Mouse (Mus musculus): ENCODE measurements around the gene Fam118a. TPM values are rescaled to one million over a fixed set of nuclear protein-coding genes. Genes with fewer than 3 reads are reported as not detected.
"Not testable (repeated sequence)": the region's sequence is repeated elsewhere in the genome, so short reads cannot be mapped to it uniquely, and the experiment has no call there.

Gene Fam118a
- polyA plus RNA-seq, 1 experiment from 2014 or later: 30.6 TPM

- H3K4me3 ChIP-seq (replicated peaks; ENCODE audit: low read length): 0 out of 2 replicates have a peak overlapping the region, but pooled peaks have one; percentile 3
- no peaks in the 10 kb centered on the region for H3K9me3 ChIP-seq (replicated peaks; ENCODE audit: control insufficient read depth, low read length)
- peak overlapping the region; percentile 39 for H3K4me2 ChIP-seq (ENCODE audit: low read depth, low read length)
- H3K36me3 ChIP-seq (ENCODE audit: control insufficient read depth, insufficient read depth, low read length): no peaks in the 10 kb centered on the region
- WGBS: 16% methylated on average over 19 of the region's 19 CpGs
- peak overlapping the region; percentile 54 for H3K9ac ChIP-seq (ENCODE audit: low read length)
- ATAC-seq (ENCODE audit: insufficient read depth, low FRiP score): peak; percentile 61; the same call in 1 of the 2 replicates
- H3K27ac ChIP-seq (ENCODE audit: low read length): peak overlapping the region; percentile 89
- H3K27me3 ChIP-seq (ENCODE audit: control insufficient read depth, insufficient read depth, low read length): no peaks in the 10 kb centered on the region
- H3K4me1 ChIP-seq (ENCODE audit: control insufficient read depth, insufficient read depth, low read length): peaks cover 17% of the 10 kb centered on the region
Observed at GRCm38 (mm10) chr15:85011895-85012661, 16.7 kb upstream of the Fam118a start.

GRCm38 (mm10) chr15:85012662-85013054 is 16.1 kb upstream of the Fam118a start:
- 20% methylated on average over 2 of the region's 2 CpGs for WGBS
- Histone ChIP-seq H3K9me3 (replicated peaks; ENCODE audit: control insufficient read depth, low read length) (no peaks in the 10 kb centered on the region), H3K4me3 (replicated peaks; ENCODE audit: low read length) (0 out of 2 replicates have a peak overlapping the region, but pooled peaks have one; percentile 3), H3K4me1 (ENCODE audit: control insufficient read depth, insufficient read depth, low read length) (peaks cover 21% of the 10 kb centered on the region), H3K4me2 (ENCODE audit: low read depth, low read length) (peak overlapping the region; percentile 39), H3K9ac (ENCODE audit: low read length) (peak overlapping the region; percentile 54), H3K27ac (ENCODE audit: low read length) (peak overlapping the region; percentile 89), H3K27me3 (ENCODE audit: control insufficient read depth, insufficient read depth, low read length) (no peaks in the 10 kb centered on the region), H3K36me3 (ENCODE audit: control insufficient read depth, insufficient read depth, low read length) (no peaks in the 10 kb centered on the region)
- ATAC-seq (ENCODE audit: insufficient read depth, low FRiP score): peak; percentile 61; the same call in 1 of the 2 replicates

- Histone ChIP-seq H3K4me3 (replicated peaks; ENCODE audit: low read length) (no peak overlapping the region), H3K9ac (ENCODE audit: low read length) (no peak overlapping the region), H3K36me3 (ENCODE audit: control insufficient read depth, insufficient read depth, low read length) (no peaks in the 10 kb centered on the region), H3K4me2 (ENCODE audit: low read depth, low read length) (no peak overlapping the region), H3K27me3 (ENCODE audit: control insufficient read depth, insufficient read depth, low read length) (no peaks in the 10 kb centered on the region), H3K4me1 (ENCODE audit: control insufficient read depth, insufficient read depth, low read length) (peaks cover 21% of the 10 kb centered on the region), H3K9me3 (replicated peaks; ENCODE audit: control insufficient read depth, low read length) (no peaks in the 10 kb centered on the region), H3K27ac (ENCODE audit: low read length) (no peak overlapping the region)
- ATAC-seq (ENCODE audit: insufficient read depth, low FRiP score): no peak
- WGBS: 84% methylated on average over 11 of the region's 11 CpGs
Observed at GRCm38 (mm10) chr15:85015771-85016170, 13.0 kb upstream of the Fam118a start.

GRCm38 (mm10) chr15:85016951-85017664 is 11.6 kb upstream of the Fam118a start, which contains the start of gene Upk3a:
Gene Upk3a (plus strand): TSS chr15:85017141.
- no peak within 1 kb of the TSS for H3K27ac ChIP-seq (ENCODE audit: low read length)
- WGBS: 9% methylated on average over 21 of the region's 21 CpGs
- peaks cover 16% of the 10 kb centered on the region for H3K4me1 ChIP-seq (ENCODE audit: control insufficient read depth, insufficient read depth, low read length)
- peak; percentile 75; the same call in 1 of the 2 replicates for ATAC-seq (ENCODE audit: insufficient read depth, low FRiP score)
- H3K27me3 ChIP-seq (ENCODE audit: control insufficient read depth, insufficient read depth, low read length): no peaks in the 10 kb centered on the region
- 0 out of 2 replicates have a peak within 1 kb of the TSS, but pooled peaks have one; percentile 3 for H3K4me2 ChIP-seq (ENCODE audit: low read depth, low read length)
- no peaks in the 10 kb centered on the region for H3K9me3 ChIP-seq (replicated peaks; ENCODE audit: control insufficient read depth, low read length)
- no peaks in the 10 kb centered on the region for H3K36me3 ChIP-seq (ENCODE audit: control insufficient read depth, insufficient read depth, low read length)
- H3K4me3 ChIP-seq (replicated peaks; ENCODE audit: low read length): no peak within 1 kb of the TSS
- no peak within 1 kb of the TSS for H3K9ac ChIP-seq (ENCODE audit: low read length)

- Histone ChIP-seq H3K9me3 (replicated peaks; ENCODE audit: control insufficient read depth, low read length) (no peaks in the 10 kb centered on the region), H3K27me3 (ENCODE audit: control insufficient read depth, insufficient read depth, low read length) (no peaks in the 10 kb centered on the region), H3K27ac (ENCODE audit: low read length) (no peak overlapping the region), H3K36me3 (ENCODE audit: control insufficient read depth, insufficient read depth, low read length) (no peaks in the 10 kb centered on the region), H3K4me1 (ENCODE audit: control insufficient read depth, insufficient read depth, low read length) (0 out of 2 replicates have a peak, but pooled peaks cover 3% of the 10 kb centered on the region), H3K4me3 (replicated peaks; ENCODE audit: low read length) (no peak overlapping the region), H3K4me2 (ENCODE audit: low read depth, low read length) (no peak overlapping the region), H3K9ac (ENCODE audit: low read length) (no peak overlapping the region)
- WGBS: 60% methylated on average over 4 of the region's 4 CpGs
- ATAC-seq (ENCODE audit: insufficient read depth, low FRiP score): no peak
Observed at GRCm38 (mm10) chr15:85022211-85022610, 6.5 kb upstream of the Fam118a start.

- H3K4me2 ChIP-seq (ENCODE audit: low read depth, low read length): no peak overlapping the region
- H3K9me3 ChIP-seq (replicated peaks; ENCODE audit: control insufficient read depth, low read length): no peaks in the 10 kb centered on the region
- no peaks in the 10 kb centered on the region for H3K27me3 ChIP-seq (ENCODE audit: control insufficient read depth, insufficient read depth, low read length)
- no peak overlapping the region for H3K27ac ChIP-seq (ENCODE audit: low read length)
- H3K36me3 ChIP-seq (ENCODE audit: control insufficient read depth, insufficient read depth, low read length): no peaks in the 10 kb centered on the region
- no peak for ATAC-seq (ENCODE audit: insufficient read depth, low FRiP score)
- no peak overlapping the region for H3K9ac ChIP-seq (ENCODE audit: low read length)
- no peak overlapping the region for H3K4me3 ChIP-seq (replicated peaks; ENCODE audit: low read length)
- no peaks in the 10 kb centered on the region for H3K4me1 ChIP-seq (ENCODE audit: control insufficient read depth, insufficient read depth, low read length)
- 76% methylated on average over 4 of the region's 4 CpGs for WGBS
Observed at GRCm38 (mm10) chr15:85026197-85026596, 2.6 kb upstream of the Fam118a start.

GRCm38 (mm10) chr15:85027740-85028139 is 1.0 kb upstream of the Fam118a start:
- Histone ChIP-seq H3K36me3 (ENCODE audit: control insufficient read depth, insufficient read depth, low read length) (no peaks in the 10 kb centered on the region), H3K4me2 (ENCODE audit: low read depth, low read length) (no peak overlapping the region), H3K4me1 (ENCODE audit: control insufficient read depth, insufficient read depth, low read length) (no peaks in the 10 kb centered on the region), H3K9ac (ENCODE audit: low read length) (no peak overlapping the region), H3K27ac (ENCODE audit: low read length) (no peak overlapping the region), H3K27me3 (ENCODE audit: control insufficient read depth, insufficient read depth, low read length) (no peaks in the 10 kb centered on the region), H3K9me3 (replicated peaks; ENCODE audit: control insufficient read depth, low read length) (no peaks in the 10 kb centered on the region), H3K4me3 (replicated peaks; ENCODE audit: low read length) (no peak overlapping the region)
- peak; percentile 83 for ATAC-seq (ENCODE audit: insufficient read depth, low FRiP score)
- WGBS: 41% methylated on average over 4 of the region's 4 CpGs

- H3K9ac ChIP-seq (ENCODE audit: low read length); H3K4me1 ChIP-seq (ENCODE audit: control insufficient read depth, insufficient read depth, low read length); H3K4me2 ChIP-seq (ENCODE audit: low read depth, low read length); H3K36me3 ChIP-seq (ENCODE audit: control insufficient read depth, insufficient read depth, low read length); H3K27me3 ChIP-seq (ENCODE audit: control insufficient read depth, insufficient read depth, low read length); ATAC-seq (ENCODE audit: insufficient read depth, low FRiP score); H3K4me3 ChIP-seq (replicated peaks; ENCODE audit: low read length); H3K9me3 ChIP-seq (replicated peaks; ENCODE audit: control insufficient read depth, low read length); H3K27ac ChIP-seq (ENCODE audit: low read length): not testable (repeated sequence)
- WGBS: 65% methylated on average over 1 of the region's 1 CpGs
Observed at GRCm38 (mm10) chr15:85030643-85031042, 1.9 kb downstream of the Fam118a start.

GRCm38 (mm10) chr15:85031866-85032265 is 3.1 kb downstream of the Fam118a start:
- H3K4me2 ChIP-seq (ENCODE audit: low read depth, low read length): no peak overlapping the region
- no peak for ATAC-seq (ENCODE audit: insufficient read depth, low FRiP score)
- peaks cover 13% of the 10 kb centered on the region for H3K4me1 ChIP-seq (ENCODE audit: control insufficient read depth, insufficient read depth, low read length)
- no peak overlapping the region for H3K27ac ChIP-seq (ENCODE audit: low read length)
- 87% methylated on average over 3 of the region's 3 CpGs for WGBS
- H3K4me3 ChIP-seq (replicated peaks; ENCODE audit: low read length): no peak overlapping the region
- no peaks in the 10 kb centered on the region for H3K36me3 ChIP-seq (ENCODE audit: control insufficient read depth, insufficient read depth, low read length)
- H3K27me3 ChIP-seq (ENCODE audit: control insufficient read depth, insufficient read depth, low read length): no peaks in the 10 kb centered on the region
- no peak overlapping the region for H3K9ac ChIP-seq (ENCODE audit: low read length)
- H3K9me3 ChIP-seq (replicated peaks; ENCODE audit: control insufficient read depth, low read length): no peaks in the 10 kb centered on the region
